Mouse (Mus musculus) bone marrow, adult 2 months (tissue): ENCODE measurements around the gene Gm6217.

Source experiments
- CTCF ChIP-seq: fragments of 200-500 bp; IDR thresholded peaks from 2 replicates; pipeline ENCODE4 v1.5.1; 2011; ENCODE audit warnings: low read length, control low read depth; ENCODE audit not compliant: control insufficient read depth, insufficient read depth
- POLR2A ChIP-seq: fragments of 200-500 bp; IDR thresholded peaks from 2 replicates; pipeline ENCODE4 v1.6.1; 2011; ENCODE audit warnings: low read depth, mild to moderate bottlenecking, control low read depth, low read length, borderline replicate concordance; ENCODE audit not compliant: control insufficient read depth

DNA sequence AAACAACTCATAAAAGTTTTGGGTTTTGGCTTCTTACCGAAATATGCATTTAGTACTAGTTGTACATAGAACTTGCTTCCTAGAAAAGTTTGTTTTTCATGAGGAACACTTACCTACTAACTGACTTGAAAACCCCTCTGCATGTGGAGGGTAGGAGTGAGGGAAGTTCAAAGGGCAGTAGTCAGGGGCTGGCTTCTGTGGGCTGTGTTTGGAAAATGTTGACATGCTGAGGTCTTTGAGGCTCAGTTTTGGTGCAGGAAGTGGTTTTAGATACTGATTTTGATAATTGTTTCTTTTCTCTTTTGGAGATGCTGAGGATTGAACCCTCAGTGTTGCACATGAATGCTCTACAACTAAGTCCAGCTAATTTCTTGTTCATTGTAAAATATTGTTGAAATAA, 30.6 kb downstream of the Gm6217 start:
- TF ChIP-seq CTCF (no peak), POLR2A (no peak)
